Mouse (Mus musculus): ENCODE data around the gene Psme1.
A peak's percentile ranks its signal among the peaks of the same experiment; 100 is the strongest.

Psme1 gene

DNA sequence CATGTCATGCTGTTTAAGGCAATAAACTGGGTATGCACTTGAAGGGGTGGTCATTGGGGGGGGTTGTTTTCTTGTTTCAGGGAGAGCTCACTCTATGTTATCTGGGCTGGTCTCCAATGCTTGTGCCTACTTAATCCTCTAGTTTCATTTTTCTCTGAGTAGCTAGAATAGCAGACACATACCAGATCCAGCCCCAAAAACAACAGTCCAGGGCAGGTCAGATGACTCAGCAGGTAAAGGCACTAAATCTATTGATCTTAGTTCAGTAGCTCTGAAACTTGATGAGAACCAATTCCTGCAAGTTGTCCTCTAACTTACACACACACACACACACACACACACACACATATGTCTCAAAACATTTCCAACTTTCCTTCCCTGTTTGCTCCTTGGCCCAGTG, 6.2 kb upstream of the Psme1 start:
- DNase-seq = no peak

DNA sequence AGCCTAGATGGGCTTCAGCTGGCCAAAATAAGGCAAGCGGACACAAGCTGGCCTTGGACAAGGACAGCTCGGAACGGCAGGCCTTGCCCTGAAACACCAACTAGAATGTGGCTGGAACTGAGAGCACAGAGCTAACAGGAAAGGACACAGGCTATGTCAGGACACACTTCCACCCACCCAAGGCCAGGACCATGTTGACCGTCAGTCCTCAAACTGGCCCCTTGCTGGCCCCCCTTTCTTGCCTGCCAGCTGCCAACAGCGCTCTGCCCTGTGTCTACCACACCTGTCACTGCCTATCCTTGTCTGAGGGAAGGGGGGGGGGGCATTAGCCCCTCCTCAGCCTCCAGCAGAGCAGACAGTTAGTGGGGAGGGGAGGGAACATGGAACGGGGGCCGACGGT, 2.6 kb upstream of the Psme1 start, which contains the start of gene Fitm1:
Gene Fitm1 (plus strand): TSS at position 316 of the 400 bp plus-strand sequence.
- DNase-seq = no peak

DNA sequence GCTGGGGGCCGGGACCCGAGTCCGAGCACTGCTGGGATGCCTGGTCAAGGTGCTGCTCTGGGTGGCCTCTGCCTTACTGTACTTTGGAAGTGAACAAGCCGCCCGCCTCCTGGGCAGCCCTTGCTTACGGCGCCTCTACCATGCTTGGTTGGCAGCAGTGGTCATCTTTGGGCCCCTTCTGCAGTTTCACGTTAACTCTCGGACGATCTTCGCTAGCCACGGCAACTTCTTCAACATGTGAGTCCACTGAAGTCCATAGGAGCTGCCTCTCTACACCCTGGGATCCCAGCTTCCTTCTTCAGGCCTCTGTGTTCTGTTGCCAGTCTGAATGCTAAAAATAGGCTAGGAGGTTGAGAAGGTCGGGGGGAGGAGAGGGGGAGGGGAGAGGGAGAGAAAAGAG, 2.2 kb upstream of the Psme1 start:
- no peak for DNase-seq

DNA sequence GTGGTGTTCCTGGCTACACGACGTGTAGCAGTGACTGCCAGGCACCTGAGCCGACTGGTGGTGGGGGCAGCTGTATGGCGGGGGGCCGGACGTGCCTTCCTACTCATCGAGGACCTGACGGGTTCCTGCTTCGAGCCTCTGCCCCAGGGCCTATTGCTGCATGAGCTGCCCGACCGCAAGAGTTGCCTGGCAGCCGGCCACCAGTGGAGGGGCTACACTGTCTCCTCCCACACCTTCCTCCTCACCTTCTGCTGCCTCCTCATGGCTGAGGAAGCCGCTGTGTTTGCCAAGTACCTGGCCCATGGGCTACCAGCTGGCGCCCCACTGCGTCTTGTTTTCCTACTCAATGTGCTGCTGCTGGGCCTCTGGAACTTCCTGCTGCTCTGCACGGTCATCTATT, 1.5 kb upstream of the Psme1 start:
- no peak for DNase-seq

DNA sequence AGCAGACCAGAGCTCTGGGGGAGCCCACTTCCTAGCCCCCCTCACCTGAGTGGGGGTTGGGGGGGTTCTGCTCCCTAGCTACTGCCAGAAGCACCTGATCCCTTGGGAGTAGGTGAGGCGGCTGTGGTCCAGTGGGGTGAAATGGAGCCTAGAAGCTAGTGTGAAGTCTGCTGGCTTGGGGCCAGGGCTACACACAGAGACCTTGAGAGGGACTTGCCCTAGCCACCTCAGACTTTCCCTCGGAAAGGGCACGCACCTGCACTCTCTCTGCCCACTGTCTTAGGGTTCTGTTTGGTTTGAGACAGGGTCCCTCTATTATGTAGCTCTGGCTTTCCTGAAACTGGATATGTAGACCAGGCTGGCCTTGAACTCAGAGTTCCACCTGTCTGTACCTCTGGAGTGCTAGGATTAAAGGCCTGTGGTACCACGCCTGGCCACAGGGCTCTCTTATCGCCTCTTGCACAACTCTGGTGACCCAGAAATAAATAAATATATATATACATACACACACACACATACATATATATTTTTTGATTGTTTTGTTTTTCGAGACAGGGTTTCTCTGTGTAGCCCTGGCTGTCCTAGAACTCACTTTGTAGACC, 846 bp downstream of the Psme1 start:
- peak in 1 of 2 experiments; percentile 52 for DNase-seq

DNA sequence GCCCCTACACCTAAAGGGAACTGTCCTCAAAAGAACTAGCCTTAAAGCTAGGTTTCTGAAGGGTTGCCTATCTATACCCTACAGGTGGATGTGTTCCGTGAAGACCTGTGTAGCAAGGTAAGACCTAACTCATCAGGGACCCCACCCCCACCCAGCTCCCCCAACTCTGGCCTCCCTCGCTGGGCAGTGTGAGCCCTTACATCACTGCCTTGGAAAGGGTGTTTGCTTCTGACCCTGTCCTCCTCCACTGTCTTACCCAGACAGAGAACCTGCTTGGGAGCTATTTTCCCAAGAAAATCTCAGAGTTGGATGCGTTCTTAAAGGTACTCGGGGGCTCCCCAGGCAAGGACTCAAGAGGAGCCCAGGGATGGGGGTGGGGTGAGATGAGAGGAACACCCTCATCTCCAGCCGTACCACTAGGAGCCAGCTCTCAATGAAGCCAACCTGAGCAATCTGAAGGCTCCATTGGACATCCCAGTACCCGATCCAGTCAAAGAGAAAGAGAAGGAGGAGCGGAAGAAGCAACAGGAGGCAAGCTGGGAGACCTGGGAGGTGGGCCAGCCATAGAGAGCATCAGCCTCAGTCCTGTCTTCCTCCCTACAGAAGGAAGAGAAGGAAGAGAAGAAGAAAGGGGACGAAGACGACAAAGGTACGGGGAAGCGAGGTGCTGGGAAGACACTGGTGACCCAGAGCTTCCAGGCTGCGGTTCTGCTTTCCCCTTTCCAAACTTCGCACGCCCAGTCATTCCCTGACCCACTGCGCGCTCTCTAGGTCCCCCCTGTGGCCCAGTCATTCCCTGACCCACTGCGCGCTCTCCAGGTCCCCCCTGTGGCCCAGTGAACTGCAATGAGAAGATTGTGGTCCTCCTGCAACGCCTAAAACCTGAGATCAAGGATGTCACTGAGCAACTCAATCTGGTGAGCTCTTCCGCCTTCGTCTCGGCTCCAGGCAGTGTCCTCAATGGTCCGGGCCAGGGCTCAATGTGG, 1.9 kb downstream of the Psme1 start:
- DNase-seq = no peak

DNA sequence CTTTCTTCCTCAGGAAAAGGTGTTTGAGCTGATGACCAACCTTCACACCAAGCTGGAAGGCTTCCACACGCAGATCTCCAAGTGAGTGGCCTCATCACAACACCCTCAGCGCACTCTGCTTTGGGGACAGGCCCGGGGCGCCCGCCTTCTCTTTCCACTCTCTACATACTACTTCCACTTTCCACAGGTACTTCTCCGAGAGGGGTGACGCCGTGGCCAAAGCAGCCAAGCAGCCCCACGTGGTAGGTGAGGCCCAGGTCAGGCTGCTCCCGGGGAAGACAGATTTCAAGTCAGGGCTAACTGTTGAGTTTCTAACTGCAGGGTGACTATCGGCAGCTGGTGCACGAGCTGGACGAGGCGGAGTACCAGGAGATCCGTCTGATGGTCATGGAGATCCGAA, 2.8 kb downstream of the Psme1 start:
- no peak for DNase-seq

DNA sequence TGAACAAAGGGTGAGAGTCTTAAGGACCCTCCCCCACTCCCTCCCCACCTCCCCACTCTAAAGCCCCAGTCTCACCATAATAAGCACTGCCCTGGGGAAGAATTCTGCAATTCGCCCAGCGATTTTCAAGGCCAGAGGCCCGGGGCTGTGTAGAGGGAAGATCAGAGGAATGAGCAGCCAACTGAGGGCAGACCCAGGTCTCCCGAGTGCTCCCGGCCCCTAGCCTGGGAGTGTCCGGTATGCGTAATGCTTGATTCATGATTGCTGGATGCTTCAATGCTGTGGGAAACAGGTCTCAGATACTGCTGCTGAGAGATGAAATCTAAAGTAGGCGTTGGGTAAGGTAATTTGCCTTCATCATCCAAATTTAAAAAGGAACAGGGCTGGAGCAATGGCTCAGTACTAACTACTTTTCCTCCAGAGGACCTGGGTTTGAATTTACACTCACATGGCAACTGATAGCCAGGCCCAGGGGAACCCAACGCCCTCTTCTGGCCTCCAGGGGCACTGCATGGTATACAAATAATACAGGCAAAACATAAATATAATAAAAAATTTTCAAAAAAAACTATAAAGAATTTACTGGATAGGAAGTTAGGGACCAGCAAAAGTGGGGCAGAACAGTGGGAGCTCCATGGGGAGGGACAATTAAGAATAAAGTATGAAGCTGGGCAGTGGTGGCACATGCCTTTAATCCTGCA, 4.2 kb downstream of the Psme1 start:
- no peak for DNase-seq

DNA sequence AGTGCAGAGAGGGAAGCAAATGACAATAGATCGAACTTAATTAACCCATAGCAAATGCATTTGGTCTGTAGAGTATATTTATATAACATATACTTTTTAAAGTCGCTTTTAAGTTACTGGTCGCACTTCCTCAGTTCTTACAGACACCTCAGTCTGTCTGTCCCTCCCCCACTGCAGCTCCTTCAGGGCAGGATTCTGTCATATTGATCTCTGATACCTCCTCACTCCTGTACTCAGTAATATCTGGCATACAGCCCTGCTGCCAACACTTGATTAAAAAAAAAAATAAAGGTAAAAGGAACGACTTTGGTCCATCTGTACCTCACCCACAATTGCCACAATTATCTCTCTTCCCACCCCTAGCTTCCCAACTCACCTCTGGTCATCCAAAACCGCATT, 6.4 kb downstream of the Psme1 start:
- no peak for DNase-seq

DNA sequence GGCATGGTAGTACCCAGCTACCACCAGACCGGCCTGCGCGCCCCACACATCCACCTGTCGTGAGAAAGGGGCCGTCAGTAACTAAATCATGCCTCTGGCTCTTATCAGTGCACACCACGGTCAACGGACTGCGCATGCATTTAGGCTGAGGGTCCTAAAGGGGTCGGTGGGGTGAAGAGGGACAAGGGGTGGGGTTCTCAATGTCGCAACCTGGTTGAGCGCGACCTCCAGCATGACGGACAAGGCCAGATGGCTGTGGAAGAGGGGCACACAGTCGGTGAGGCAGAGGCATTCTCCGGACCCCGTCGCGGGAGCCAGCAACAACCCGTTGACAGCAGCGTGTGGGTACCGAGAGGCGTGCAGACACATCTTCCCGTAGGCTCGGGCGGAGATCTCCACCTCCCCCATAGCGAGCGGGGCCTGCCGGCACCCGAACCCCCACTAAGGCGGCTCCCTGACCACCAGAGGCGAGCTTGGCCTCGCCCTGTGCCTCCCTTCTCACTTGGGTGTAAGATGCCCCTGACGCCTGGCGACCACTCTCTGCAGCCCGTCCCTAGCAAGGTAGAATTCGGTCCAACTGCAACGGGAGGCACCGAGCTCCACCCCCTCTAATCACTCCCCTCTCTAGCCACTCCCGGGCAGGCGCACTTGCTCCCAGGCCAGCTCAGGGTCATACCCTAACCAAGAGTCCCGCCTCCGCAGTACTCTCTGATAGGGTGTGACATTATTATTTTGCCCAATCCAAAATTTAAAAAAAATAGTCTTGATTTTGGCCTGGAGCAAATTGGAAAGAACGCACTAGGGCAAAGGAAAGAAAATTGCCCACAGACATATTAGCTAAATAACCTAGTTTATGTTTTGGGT, 7.0 kb downstream of the Psme1 start, which contains the start of gene Emc9:
Gene Emc9 (minus strand): TSS at position 601 of the 864 bp plus-strand sequence.
- peak; percentile 76 to 78 for DNase-seq

DNA sequence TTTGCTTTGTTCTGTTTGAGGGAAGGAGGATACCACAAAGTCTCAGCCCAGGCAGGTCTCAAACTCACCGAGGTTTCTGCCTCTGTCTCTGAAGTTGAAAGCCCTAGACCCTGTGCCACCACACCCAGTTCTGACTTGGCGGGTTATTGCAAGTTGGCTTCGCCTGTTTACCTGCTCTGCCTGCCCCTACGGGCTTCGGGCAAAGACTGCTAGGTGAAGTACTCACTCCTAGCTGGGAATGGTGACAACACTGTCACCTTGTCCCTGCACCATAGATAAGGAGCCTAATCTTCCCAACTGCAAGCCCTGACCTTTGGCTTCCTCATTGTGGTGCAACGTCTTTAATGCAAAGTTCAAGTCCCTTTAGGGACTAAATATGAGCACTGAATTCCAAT, 7.6 kb downstream of the Psme1 start:
- no peak for DNase-seq

DNA sequence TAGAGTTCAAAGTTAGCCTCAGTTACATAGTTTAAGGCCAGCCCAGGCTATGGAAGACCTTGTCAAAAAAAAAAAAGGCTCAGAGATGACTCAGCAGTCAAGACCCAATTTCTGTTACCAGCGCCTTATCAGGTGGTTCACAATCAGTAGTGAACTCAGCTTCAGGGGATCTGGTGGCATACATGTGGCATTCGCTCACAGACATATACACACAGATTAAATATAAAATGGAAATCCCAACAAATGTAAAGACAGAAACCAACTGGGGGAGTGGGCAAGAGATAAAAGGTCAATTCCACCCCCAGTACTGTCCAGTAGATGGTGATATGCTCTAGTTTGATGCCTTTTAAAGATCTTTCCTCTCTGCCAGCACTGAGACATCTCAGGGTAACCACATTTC, 8.2 kb downstream of the Psme1 start:
- DNase-seq = no peak

DNA sequence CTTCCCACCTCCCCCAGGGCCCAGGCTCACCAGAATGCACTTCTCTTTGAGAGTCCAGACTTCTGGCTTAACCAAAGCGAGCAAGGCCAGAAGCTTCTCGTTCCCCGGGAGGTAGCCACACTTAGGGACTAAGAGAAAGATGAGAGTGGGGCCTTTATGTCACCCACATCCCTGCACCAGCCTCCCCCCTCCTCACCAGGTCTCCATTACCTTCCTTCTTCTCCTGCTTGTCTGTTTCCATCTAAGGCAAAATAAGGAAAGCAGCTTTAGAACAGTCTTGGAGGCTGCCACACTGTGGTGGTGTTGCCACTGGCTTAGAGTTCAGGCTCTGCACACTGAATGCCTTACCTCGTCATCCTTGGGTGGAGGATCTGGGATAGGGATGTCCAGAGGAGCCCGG, 11.3 kb downstream of the Psme1 start:
- DNase-seq = no peak

DNA sequence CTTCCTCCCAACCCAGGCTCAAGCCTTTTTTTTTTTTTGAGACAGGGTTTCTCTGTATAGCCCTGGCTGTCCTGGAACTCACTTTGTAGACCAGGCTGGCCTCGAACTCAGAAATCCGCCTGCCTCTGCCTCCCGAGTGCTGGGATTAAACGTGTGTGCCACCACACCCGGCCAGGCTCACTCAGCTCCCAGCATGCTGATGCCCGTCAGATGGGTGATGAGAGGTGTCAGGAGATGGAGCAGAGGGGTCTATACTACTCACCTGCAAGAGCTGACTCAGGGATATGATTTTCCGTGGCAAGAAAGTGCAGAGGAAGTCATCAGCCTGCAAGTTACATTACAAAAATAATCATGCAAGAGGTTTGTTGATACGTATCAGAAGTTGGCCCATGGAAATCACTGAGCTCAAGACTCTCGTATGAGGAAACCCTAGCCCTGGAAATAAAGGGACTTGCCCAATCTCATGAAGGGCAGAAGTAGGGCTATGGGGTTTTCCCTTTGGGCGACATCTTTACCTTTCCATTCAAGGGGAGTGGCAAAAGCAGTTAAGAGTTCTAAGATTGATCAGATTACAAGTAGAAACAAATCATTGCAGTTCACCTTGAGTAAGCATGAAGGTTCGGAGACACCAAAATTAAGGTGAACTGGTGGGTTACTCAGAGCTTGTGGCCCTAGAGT, 12.0 kb downstream of the Psme1 start:
- no peak for DNase-seq

DNA sequence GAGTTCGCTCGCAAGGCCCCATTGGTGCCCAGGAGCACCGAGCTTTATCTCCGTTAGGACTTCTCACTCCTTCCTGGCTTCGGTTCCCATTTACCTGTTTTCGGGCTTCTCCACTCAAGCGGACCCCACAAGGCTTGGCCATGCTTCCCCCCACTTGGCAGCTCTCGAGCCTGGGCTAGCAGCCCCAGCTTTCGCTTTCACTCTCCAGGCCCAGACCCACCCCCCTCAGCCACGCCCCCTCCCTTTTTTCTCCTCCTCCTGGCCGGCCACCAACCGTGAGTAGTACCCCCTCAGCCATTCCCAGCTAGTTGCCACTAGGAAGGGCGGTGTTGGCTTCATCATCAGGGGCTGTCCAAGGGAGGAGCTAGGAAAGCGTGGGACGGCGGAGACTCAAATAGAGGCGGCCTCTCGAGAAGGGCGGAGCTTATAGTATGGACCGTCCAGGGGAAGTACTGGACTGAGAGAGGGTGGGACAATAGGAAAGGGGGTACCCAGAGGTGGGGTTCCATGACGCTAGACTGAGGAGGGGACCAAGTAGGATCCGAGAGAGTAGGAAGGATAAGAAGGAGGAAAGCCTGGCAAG, 12.9 kb downstream of the Psme1 start, which contains the start of gene Psme2:
Gene Psme2 (minus strand): TSS at position 366 of the 583 bp plus-strand sequence.
- DNase-seq = peak; percentile 71 to 74

DNA sequence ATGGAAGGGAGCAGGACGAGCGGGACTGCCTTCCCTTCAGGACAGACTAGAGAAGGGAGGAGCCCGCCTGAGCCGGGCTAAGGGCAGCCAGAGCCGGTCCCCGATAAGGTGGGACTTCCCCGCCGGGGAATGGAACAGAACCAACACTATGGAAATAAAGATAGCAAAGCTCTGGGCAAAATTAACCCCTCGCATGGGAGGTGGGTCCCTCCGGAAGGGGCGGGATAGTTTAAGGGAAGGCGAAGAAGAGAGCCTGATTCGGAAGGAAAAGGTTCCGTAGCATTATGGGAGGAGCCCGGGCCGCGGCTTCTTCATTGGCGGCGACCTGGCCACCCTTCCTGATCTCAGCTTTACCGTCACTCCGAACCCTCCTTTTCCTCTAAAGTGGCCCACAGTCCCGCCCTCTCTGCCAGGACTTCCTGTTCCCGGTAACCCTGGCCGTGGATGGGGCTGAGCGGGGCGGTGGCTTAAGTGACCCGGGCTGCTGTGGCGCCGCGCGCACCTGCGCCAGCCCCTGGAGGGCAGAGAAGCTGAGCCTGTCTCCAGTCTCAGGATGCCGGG, 13.5 kb downstream of the Psme1 start, which contains the start of gene Rnf31:
Gene Rnf31 (plus strand): TSS at position 378 of the 561 bp plus-strand sequence.
- peak; percentile 90 to 92 for DNase-seq

DNA sequence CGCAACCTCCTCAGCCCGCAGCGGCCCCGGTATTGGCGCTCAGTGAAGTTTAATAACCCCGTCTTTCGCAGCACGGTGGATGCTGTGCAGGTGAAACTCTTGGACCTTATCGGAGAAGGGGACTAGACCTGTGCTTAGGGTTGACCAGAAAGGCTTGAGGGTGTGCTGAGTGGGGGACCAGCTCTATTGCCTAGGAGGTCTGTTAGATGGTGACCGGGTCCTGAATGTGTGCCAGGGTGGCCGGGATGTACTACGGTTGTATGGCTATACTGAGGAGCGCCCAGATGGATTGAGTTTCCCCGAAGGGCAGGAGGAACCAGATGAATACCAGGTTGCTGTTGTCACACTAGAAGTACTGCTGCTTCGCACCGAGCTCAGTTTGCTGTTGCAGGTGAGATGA, 14.3 kb downstream of the Psme1 start:
- peak in 1 of 2 experiments; percentile 39 for DNase-seq

DNA sequence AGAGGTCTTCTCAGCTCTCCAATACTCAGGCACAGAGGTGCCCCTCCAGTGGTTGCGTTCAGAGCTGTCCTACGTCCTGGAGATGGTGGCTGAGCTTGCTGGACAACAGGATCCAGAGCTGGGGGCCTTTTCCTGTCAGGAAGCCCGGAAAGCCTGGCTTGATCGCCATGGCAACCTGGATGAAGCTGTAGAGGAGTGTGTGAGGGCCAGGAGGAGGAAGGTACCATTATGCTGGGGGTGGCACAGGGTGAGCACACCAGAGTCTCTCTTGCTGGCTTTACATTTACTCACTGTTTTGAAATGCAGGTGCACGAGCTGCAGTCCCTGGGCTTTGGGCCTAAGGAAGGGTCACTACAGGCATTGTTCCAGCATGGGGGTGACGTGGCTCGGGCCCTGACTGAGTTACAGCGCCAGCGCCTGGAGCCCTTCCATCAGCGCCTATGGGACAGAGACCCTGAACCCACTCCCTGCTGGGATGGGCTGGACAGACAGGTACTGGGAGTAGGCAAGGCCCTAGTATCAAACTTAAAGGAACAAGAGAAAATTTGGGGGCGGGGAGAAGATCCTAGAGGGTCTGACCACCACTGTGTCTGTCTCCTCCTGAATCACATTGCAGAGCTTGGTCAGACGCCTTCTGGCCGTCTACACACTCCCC, 18.2 kb downstream of the Psme1 start:
- no peak for DNase-seq

DNA sequence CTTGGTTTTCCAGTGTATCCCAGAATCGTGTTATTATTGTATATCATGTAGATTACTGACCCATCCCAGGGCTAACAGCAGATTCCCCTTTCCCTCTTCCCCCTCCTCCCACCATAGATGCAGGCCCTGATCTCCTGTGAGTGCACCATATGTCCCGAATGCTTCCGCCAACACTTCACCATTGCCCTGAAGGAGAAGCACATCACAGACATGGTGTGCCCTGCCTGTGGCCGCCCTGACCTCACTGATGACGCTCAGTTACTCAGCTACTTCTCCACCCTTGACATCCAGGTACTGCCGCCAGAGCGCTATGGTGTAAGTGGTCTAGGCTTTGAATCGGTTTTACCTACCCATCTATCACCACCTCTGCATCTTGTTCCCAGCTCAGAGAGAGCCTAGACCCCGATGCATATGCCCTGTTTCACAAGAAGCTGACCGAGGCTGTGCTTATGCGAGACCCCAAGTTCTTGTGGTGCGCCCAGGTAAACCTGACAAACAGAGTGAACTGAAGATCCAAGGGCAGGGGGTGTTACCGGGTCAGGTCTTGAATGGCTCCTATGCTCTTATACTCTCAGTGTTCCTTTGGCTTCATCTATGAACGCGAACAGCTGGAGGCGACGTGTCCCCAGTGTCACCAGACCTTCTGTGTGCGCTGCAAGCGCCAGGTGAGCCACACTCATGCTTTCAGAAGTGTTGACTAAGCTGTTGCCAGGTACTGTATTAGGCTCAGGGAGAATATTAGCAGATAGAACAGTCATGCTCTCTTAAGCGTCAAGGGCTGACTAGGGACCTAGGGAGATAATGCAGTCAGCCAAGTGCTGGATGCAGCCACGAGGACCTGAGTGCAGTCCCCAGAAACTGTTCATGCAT, 20.8 kb downstream of the Psme1 start:
- DNase-seq = no peak

Measured in cerebellum, postnatal 36 days (tissue).